Mouse (Mus musculus) hindbrain, embryonic 10.5 days (tissue): ENCODE measurements around the gene Pzp. TPM values are rescaled to one million over a fixed set of nuclear protein-coding genes. Genes with fewer than 3 reads are reported as not detected.

Experiments used
- DNase-seq: peaks from one replicate; pipeline ENCODE4 v3.0.0-alpha.2; 2017; ENCODE audit warnings: low spot score
- H3K27ac ChIP-seq: fragments of 300-500 bp; sonication (generic); 2 replicates; pipeline ENCODE4 v1.5.1; 2016; ENCODE audit warnings: mild to moderate bottlenecking, moderate library complexity
- H3K27me3 ChIP-seq: fragments of 300-500 bp; sonication (generic); 2 replicates; pipeline ENCODE4 v1.6.1; 2016; ENCODE audit warnings: mild to moderate bottlenecking; ENCODE audit not compliant: poor library complexity, insufficient read depth, severe bottlenecking
- H3K36me3 ChIP-seq: fragments of 300-500 bp; sonication (generic); 2 replicates; pipeline ENCODE4 v1.6.1; 2016; ENCODE audit warnings: mild to moderate bottlenecking, moderate library complexity
- H3K4me1 ChIP-seq: fragments of 300-500 bp; sonication (generic); replicated peaks from 2 replicates; pipeline ENCODE4 v1.6.1; 2016; ENCODE audit warnings: mild to moderate bottlenecking
- H3K4me3 ChIP-seq: fragments of 300-500 bp; sonication (generic); 2 replicates; pipeline ENCODE4 v1.5.1; 2016; ENCODE audit warnings: mild to moderate bottlenecking, moderate library complexity
- H3K9me3 ChIP-seq: fragments of 300-500 bp; sonication (generic); 2 replicates; pipeline ENCODE4 v1.6.1; 2016; ENCODE audit warnings: mild to moderate bottlenecking, moderate library complexity
- WGBS: fragments of 180-500 bp; shearing (Covaris S2); methylation state at CpG from one replicate; pipeline ENCODE4 v1.1.7; 2016; 5-methylcytosine and 5-hydroxymethylcytosine counted together
- polyA plus RNA-seq: library from polyadenylated mRNA; unstranded; fragments of >200 nt; fragmentation: Nextera tagmentation; extraction: Ambion mirVana; gene quantifications from 2 replicates; pipeline ENCODE4 v1.2.1, GENCODE M21; 2016

The Pzp gene
- polyA plus RNA-seq, 1 experiment from 2014 or later, result not detected

- Histone ChIP-seq H3K4me1 (peaks cover 18% of the 10 kb centered on the region), H3K27ac (peak overlapping the region; percentile 98), H3K9me3 (no peaks in the 10 kb centered on the region), H3K4me3 (peak overlapping the region; percentile 96), H3K36me3 (peaks cover 29% of the 10 kb centered on the region), H3K27me3 (peaks cover 17% of the 10 kb centered on the region; the same call in 1 of the 2 replicates)
- WGBS, result 34% methylated on average over 18 of the region's 18 CpGs
- DNase-seq, result no peak
These were observed 87.6 kb downstream of the Pzp start for GRCm38 (mm10) chr6:128438871-128439341.

DNA sequence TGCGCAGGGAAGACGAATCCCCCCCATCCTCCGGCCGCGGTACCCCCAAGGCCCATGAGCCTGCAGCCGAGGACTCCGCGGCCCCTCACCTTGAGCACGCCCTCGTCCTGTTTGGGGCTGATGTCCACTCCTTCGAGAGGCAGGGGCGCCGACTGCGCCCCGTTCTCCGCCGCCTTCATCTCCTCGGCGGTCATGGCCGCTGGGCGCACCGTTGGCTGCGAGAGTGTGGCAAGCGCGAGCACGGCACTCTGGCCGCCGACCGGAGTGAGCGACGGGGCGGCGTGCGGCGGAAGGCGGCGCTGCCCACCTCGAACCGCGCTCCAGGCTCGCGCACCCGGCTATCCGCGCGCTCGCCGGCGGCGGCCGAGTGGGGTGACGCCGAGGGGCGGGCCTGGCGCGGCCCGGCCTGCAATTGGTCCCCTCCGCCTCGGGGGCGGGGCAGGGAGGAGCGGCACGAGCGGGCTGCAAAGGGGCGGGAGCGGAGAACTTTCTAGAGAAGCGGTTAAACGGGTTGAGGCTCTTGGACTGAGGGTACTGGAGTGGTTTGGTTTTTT lies 88.1 kb downstream of the Pzp start, which contains the start of gene Fkbp4:
Gene Fkbp4 (minus strand): TSS at position 361 of the 554 bp plus-strand sequence.
- Histone ChIP-seq H3K36me3 (peaks cover 34% of the 10 kb centered on the region), H3K4me1 (peaks cover 18% of the 10 kb centered on the region), H3K4me3 (peak within 1 kb of the TSS; percentile 96), H3K27me3 (peaks cover 17% of the 10 kb centered on the region; the same call in 1 of the 2 replicates), H3K27ac (peak within 1 kb of the TSS; percentile 98), H3K9me3 (no peaks in the 10 kb centered on the region)
- WGBS, result under 1% methylated on average over 67 of the region's 67 CpGs
- peak; percentile 90 for DNase-seq

- peak; percentile 79 for DNase-seq
- H3K4me1 ChIP-seq, result peaks cover 18% of the 10 kb centered on the region
- peak overlapping the region; percentile 96 for H3K4me3 ChIP-seq
- peaks cover 39% of the 10 kb centered on the region for H3K36me3 ChIP-seq
- peak overlapping the region; percentile 98 for H3K27ac ChIP-seq
- WGBS, result under 1% methylated on average over 52 of the region's 52 CpGs
- no peaks in the 10 kb centered on the region for H3K9me3 ChIP-seq
- H3K27me3 ChIP-seq, result peaks cover 17% of the 10 kb centered on the region; the same call in 1 of the 2 replicates
These were observed 88.7 kb downstream of the Pzp start for GRCm38 (mm10) chr6:128437731-128438316.

DNA sequence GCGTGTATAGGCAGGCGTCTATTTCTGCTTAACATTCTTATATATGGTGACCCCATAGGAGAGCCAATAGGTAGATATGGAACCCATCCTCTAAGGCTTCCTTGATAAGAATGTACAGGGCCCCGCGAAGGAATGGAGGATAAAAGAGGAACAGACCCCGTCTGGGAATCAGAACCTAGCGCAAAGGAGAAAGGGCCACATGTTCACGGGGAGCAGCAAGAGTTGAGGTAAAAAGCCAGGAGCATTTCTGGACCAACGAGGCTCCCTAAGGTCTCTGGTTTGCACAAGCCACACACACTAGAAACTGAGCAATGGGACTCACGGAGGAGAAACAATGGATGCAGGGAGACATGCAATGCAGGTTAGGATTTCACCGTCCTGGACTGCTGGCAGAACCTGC lies 89.2 kb downstream of the Pzp start:
- peak overlapping the region; percentile 96 for H3K4me3 ChIP-seq
- peaks cover 17% of the 10 kb centered on the region; the same call in 1 of the 2 replicates for H3K27me3 ChIP-seq
- DNase-seq, result no peak
- 7% methylated on average over 10 of the region's 10 CpGs for WGBS
- no peaks in the 10 kb centered on the region for H3K9me3 ChIP-seq
- peaks cover 18% of the 10 kb centered on the region for H3K4me1 ChIP-seq
- H3K36me3 ChIP-seq, result peaks cover 45% of the 10 kb centered on the region
- H3K27ac ChIP-seq, result peak overlapping the region; percentile 98

GRCm38 (mm10) chr6:128436356-128437005 lies 90.0 kb downstream of the Pzp start:
- H3K9me3 ChIP-seq, result no peaks in the 10 kb centered on the region
- 93% methylated on average over 8 of the region's 8 CpGs for WGBS
- no peak for DNase-seq
- peaks cover 18% of the 10 kb centered on the region for H3K4me1 ChIP-seq
- peak overlapping the region; percentile 96 for H3K4me3 ChIP-seq
- peaks cover 53% of the 10 kb centered on the region for H3K36me3 ChIP-seq
- peak overlapping the region; percentile 98 for H3K27ac ChIP-seq
- H3K27me3 ChIP-seq, result peaks cover 17% of the 10 kb centered on the region; the same call in 1 of the 2 replicates

DNA sequence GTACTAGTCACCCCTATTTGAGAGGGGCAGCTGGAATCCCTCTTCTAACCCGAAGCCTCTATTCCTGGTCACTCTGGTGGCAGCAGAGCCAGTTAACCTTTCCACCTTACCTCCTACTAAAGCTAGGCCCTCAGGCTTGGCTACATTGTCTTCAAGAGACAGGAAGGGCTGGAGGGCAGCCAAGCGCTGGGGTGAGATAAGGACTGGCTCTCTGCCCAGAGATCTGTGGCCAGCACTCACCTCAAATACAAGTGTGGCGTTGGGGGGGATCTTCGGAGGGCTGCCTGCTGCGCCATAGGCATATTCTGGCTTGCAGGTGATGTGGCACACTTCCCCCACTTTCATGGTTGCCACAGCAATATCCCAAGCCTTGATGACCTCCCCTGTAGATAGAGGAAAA lies 91.0 kb downstream of the Pzp start:
- WGBS, result 91% methylated on average over 5 of the region's 5 CpGs
- H3K4me3 ChIP-seq, result no peak overlapping the region
- peaks cover 63% of the 10 kb centered on the region for H3K36me3 ChIP-seq
- DNase-seq, result no peak
- peaks cover 18% of the 10 kb centered on the region for H3K4me1 ChIP-seq
- H3K9me3 ChIP-seq, result no peaks in the 10 kb centered on the region
- H3K27me3 ChIP-seq, result peaks cover 15% of the 10 kb centered on the region; the same call in 1 of the 2 replicates
- H3K27ac ChIP-seq, result no peak overlapping the region

Other genes with a start within 250 kb of the Pzp start
- 2.5 and 2.9 TPM in 2 replicates for gene Tead4, start 225.9 kb downstream of the Pzp start, polyA plus RNA-seq
- 19.1 and 21.4 TPM in 2 replicates for gene Tulp3, start 170.9 kb downstream of the Pzp start, polyA plus RNA-seq
- 177 and 192 TPM in 2 replicates for gene Rhno1, start 163.8 kb downstream of the Pzp start, polyA plus RNA-seq
- gene Foxm1, start 163.8 kb downstream of the Pzp start, polyA plus RNA-seq, result 61.2 and 67.0 TPM in 2 replicates
- 0.62 and 0.86 TPM in 2 replicates for gene Tex52, start 151.3 kb downstream of the Pzp start, polyA plus RNA-seq
- gene Gm44596, start 151.2 kb downstream of the Pzp start, polyA plus RNA-seq, result not detected in 2 replicates
- gene Nrip2, start 127.4 kb downstream of the Pzp start, polyA plus RNA-seq, result 2.5 and 3.3 TPM in 2 replicates
- 39.0 and 41.3 TPM in 2 replicates for gene Itfg2, start 101.8 kb downstream of the Pzp start, polyA plus RNA-seq
- gene Fkbp4, start 88.0 kb downstream of the Pzp start, polyA plus RNA-seq, result 548 and 688 TPM in 2 replicates
- gene A2ml1, start 54.9 kb upstream of the Pzp start, polyA plus RNA-seq, result 0.04 TPM in 1 of 2 replicates, not detected in the other
- gene Klrb1a, start 96.8 kb upstream of the Pzp start, polyA plus RNA-seq, result not detected in 2 replicates
- gene Clec2h, start 135.7 kb upstream of the Pzp start, polyA plus RNA-seq, result not detected in 2 replicates
- not detected in 2 replicates for gene Klrb1, start 196.3 kb upstream of the Pzp start, polyA plus RNA-seq